Mouse (Mus musculus) megakaryocyte progenitor cell, adult 5-6 weeks (primary cell): ENCODE results near the gene Fam229b. TPM values are rescaled to one million over a fixed set of nuclear protein-coding genes. Genes with fewer than 3 reads are reported as not detected.
A peak's percentile ranks its signal among the peaks of the same experiment; 100 is the strongest.

Source experiments
- ATAC-seq: replicated peaks from 2 replicates; pipeline ENCODE4 v1.8.0; 2016; ENCODE audit warnings: mild to moderate bottlenecking, moderate TSS enrichment, inconsistent platforms; ENCODE audit not compliant: poor library complexity
- total RNA-seq, 2 experiments: library from RNA; stranded (forward) in 1 of 2; stranded (reverse) in 1 of 2; fragments of 157-497, 149-512 nt in 1 of 2; fragments of 200-1000 nt in 1 of 2; gene quantifications; 2 replicates each; pipeline versions ENCODE4 v1.2.3 to v1.2.4; 2015 to 2017

Gene Fam229b
- total RNA-seq, 2 experiments from 2014 or later, result 3.3 TPM; not detected in 1

DNA sequence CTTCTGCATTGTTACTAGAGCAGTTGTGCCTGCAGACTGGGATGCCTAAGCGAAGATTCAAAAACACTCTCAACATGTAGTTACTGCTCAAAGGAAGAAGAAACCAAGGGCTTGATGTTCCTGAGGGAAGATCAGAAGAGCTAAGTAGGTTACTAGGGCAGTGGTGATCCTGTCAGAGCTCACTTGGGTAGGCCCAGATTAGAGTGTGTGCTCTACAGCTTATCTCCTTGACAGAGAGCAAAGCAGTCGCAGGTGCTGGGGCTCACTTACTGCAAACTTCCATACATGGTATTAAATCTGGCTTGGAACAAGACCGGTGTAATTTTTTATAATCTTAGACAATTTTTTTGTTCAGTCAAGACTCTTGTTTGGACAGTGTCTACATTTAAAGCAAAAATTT, 4.1 kb upstream of the Fam229b start:
- ATAC-seq, result no peak

DNA sequence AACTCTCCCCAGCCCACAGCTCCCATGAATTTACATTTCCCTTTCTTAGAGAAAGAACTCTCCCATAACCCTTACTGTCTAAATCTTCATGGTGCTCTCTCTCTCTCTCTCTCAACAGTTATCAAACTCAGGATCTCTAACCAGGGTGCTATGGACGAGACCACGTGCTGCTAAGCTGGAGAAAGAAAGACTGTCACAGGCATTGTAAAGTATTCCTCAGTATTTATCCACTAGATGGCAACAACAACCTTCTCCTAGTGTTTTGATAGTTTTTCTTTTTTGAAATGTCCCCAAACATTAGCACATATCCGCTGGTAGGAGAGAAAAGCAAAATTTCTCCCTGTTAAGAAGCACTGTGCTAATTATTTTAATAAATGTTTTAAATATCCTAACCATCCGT, 12.3 kb downstream of the Fam229b start:
- peak; percentile 87 for ATAC-seq

DNA sequence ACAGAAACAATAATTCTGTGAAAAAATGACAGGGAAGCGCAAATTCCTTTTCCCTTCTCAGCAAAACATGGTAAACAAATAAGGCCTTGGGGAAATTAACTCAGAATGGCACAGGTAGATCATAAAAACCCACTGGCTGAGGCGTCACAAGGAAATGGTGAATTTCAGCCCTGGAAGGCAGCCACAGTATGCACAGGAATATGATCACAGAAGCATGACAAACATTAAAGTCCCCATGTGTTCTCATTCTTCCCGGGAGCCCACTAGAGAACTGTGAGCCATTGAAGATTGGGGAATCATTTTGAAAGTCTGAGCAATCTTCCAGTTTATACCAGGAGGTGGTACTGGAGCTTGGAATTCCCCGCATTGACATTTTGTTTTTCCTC, 24.2 kb downstream of the Fam229b start:
- no peak for ATAC-seq

DNA sequence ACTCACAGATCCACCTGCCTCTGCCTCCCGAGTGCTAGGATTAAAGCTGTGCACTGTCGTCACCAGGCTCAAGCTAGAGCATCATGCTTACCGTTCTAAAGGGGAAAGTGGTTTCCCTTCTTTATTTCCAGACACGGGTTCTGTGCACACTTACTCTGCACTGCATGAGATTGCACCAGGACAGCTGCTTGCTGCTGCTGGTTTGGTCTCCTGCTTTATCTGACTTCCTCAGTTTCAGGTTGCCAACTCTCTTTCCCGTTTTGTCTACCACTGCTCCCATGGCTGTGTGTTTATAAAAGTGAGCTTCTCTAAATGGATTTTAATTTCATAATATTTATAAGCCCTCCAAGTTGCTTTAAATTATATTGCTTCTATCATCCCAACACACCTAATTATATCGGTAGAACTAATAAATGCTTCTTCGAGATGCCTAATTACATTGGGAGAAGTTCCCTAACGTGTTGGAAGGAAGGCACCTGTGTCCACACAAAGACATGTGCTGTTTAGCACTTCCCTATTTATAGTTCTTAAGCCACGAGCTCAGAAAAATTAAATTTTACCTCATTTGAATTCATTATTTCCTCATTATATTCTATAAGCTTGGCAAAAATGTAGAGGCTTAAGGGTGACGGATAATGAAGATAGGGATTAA, 24.8 kb downstream of the Fam229b start:
- peak; percentile 81 for ATAC-seq

DNA sequence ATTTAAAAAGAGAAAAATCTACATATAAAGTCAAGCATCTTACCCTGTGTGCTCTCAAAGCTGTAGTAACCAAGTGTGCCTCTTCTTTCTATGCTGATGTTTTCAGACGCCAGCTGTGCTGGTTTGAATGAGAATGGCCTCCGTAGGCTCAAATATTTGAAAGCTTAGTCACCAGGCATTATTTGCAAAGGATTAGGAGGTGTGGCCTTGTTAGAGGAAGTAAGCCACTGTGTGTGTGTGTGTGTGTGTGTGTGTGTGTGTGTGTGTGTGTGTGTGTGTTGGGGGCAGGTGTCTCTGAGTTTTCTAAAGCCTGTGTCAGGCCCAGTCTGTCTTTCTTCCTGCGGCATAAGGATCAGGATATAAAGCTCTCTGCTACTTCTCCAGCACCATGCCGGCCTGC, 26.8 kb downstream of the Fam229b start:
- no peak for ATAC-seq

DNA sequence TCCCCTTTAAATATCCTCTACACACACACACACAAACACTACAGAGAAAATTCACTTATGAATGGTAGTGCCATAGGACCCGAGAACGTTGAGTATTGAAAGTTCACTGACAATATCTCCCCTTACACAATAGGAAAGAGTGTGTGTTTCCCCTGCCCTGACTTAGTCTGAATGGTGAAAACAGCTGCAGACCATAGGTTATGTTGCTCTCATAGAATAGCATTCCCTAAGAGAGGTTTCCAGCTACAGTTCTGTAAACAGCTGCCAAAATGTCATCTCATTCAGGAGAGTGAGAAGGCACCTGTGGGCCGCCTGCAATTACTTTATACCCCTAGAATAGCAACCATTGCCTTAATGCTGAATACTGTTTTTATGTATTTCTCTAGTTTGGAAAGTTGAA, 27.3 kb downstream of the Fam229b start:
- no peak for ATAC-seq

DNA sequence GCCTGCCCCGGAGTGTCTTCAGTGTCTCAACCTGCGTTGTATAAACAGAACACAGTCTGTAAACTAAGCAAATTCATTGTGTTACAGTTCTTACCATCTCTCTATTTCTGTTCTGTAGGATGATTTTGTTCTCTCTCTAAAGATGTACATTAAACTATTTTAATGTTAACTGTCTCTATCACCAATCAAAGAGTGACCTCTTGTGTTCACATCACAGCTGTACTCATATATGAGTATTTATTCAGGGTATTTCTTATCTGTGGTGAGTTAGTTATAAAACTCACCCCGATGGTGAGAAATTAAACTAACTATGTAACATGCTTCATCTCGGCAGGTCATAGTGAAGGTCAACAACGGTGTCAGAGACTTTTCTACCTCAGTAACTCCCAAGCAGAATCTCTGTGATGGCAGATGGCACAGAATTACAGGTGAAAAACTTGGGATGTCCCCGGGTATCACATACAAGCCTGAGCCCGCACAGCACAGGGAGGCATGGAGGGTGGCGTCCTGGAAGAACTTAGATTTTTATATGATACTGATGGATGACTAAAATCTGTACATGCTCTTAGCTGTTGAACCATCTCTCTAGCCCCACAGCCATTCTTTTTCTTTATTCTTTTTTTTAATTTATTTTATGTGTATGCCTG, 28.8 kb downstream of the Fam229b start:
- ATAC-seq, result no peak

DNA sequence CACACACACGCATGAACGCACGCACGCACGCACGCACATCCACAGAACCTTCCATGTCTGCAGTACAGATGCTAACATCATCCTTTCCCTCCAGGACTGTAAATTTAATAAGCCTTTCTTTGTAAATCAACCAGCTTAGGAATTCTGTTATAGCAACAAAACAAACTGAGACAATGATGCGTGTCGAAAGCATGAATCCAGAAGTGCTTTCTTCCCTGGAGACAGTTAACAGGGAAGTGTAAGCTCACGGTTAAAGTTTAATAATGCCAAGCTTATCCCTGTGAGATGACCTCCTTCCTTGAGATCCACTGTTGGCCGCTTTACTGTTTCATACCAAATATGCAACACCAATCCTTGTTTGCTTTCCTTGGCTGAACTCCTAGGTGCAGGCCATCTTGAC, 35.0 kb downstream of the Fam229b start:
- ATAC-seq, result no peak

DNA sequence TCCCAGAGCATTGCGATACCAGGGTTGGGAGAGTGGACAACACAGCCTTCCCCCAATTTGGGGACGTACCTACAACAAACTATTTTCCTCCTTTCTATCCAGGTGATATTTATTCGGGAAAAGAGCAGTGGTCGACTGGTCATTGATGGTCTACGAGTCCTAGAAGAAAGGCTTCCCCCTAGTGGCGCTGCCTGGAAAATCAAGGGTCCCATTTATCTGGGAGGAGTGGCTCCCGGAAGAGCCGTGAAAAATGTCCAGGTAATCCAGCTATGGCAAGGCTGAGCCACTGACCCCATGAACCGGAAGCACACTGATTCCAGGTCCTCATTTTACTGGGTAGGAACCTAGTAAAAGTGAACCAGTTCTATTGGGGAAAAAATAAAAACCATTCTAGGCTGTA, 36.7 kb downstream of the Fam229b start:
- ATAC-seq, result no peak

DNA sequence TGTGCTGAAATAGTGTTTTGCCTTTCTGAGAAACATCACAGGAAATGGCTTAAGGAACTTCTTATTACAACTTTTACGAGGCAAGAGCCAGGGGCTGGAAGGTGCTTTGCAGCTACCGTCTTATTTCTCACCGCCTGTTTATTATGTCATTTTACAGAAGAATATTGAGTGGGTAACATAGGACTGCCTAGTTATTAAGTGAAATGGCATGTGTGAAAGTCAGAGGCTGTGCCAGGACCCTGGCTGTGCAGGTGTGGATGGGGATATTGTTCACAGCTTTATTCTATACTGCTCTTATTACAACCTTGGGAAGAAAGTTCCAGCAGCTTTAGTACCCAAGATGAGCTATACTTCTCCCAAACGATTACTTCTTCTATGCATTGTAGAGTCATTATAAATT, 61.7 kb downstream of the Fam229b start:
- ATAC-seq, result no peak

Other genes with a start within 250 kb of the Fam229b start
- not detected in 2 replicates for gene Lama4, start 168.4 kb downstream of the Fam229b start, total RNA-seq (2015)
- not detected in 2 replicates for gene Lama4, start 168.4 kb downstream of the Fam229b start, total RNA-seq (2017)
- 10.8 and 15.2 TPM in 2 replicates for gene Tube1, start 62 bp upstream of the Fam229b start, total RNA-seq (2015)
- 14.1 and 19.2 TPM in 2 replicates for gene Tube1, start 62 bp upstream of the Fam229b start, total RNA-seq (2017)
- not detected in 2 replicates for gene Ccn6, start 29.9 kb upstream of the Fam229b start, total RNA-seq (2015)
- not detected in 2 replicates for gene Ccn6, start 29.9 kb upstream of the Fam229b start, total RNA-seq (2017)
- gene Fyn, start 234.9 kb upstream of the Fam229b start, total RNA-seq (2015), result 5.1 and 5.9 TPM in 2 replicates
- 7.7 and 10.1 TPM in 2 replicates for gene Fyn, start 234.9 kb upstream of the Fam229b start, total RNA-seq (2017)